Mouse (Mus musculus) CH12.LX (cell line): ENCODE data around the gene Upf1.

ENCODE experiments used
- CTCF ChIP-seq, 2 experiments: IDR thresholded peaks in 1 of 2; conservative IDR thresholded peaks in 1 of 2; 2 replicates each; pipeline ENCODE4 v1.5.1; 2011 to 2012; ENCODE audit warnings: low read depth in 2 of 2, low read length in 2 of 2, improper control_type of control experiment in 1 of 2, inconsistent platforms in 1 of 2, mild to moderate bottlenecking in 1 of 2, moderate library complexity in 1 of 2
- GABPA ChIP-seq: IDR thresholded peaks from 2 replicates; pipeline ENCODE4 v1.6.1; 2012; ENCODE audit warnings: low read depth, low read length, improper control_type of control experiment, inconsistent platforms; ENCODE audit not compliant: insufficient replicate concordance
- MAX ChIP-seq: IDR thresholded peaks from 2 replicates; pipeline ENCODE4 v1.6.1; 2011; ENCODE audit warnings: low read length, improper control_type of control experiment
- MAZ ChIP-seq: IDR thresholded peaks from 2 replicates; pipeline ENCODE4 v1.6.1; 2012; ENCODE audit warnings: low read depth, mild to moderate bottlenecking, inconsistent platforms, low read length, improper control_type of control experiment, moderate library complexity
- MEF2A ChIP-seq: IDR thresholded peaks from 2 replicates; pipeline ENCODE4 v1.6.1; 2014; ENCODE audit warnings: low read depth, mild to moderate bottlenecking, inconsistent platforms, low read length, improper control_type of control experiment, borderline replicate concordance
- POLR2A ChIP-seq: IDR thresholded peaks from 2 replicates; pipeline ENCODE4 v1.6.1; 2011; ENCODE audit warnings: low read depth, mild to moderate bottlenecking, improper control_type of control experiment, low read length
- POLR2AphosphoS2 ChIP-seq: IDR thresholded peaks from 2 replicates; pipeline ENCODE4 v1.6.1; 2011; ENCODE audit warnings: low read depth, low read length, improper control_type of control experiment
- RAD21 ChIP-seq: IDR thresholded peaks from 2 replicates; pipeline ENCODE4 v1.6.1; 2011; ENCODE audit warnings: low read depth, mild to moderate bottlenecking, low read length, improper control_type of control experiment, moderate library complexity
- TCF12 ChIP-seq: IDR thresholded peaks from 2 replicates; pipeline ENCODE4 v1.6.1; 2014; ENCODE audit warnings: low read depth, mild to moderate bottlenecking, inconsistent platforms, low read length, improper control_type of control experiment
- UBTF ChIP-seq: IDR thresholded peaks from 2 replicates; pipeline ENCODE4 v1.6.1; 2012; ENCODE audit warnings: low read depth, mild to moderate bottlenecking, inconsistent platforms, low read length, improper control_type of control experiment, moderate library complexity
- USF2 ChIP-seq: conservative IDR thresholded peaks from 2 replicates; pipeline ENCODE4 v1.6.1; 2011; ENCODE audit warnings: low read depth, low read length, improper control_type of control experiment
- ZC3H11A ChIP-seq: IDR thresholded peaks from 2 replicates; pipeline ENCODE4 v1.6.1; 2012; ENCODE audit warnings: low read depth, mild to moderate bottlenecking, inconsistent platforms, low read length, improper control_type of control experiment

- TF ChIP-seq UBTF (no peak), POLR2A (no peak), CTCF (conservative IDR thresholded peaks at IDR 0.05 in 1 of 2, IDR thresholded peaks at IDR 0.05 in 1 of 2; ENCODE audit: low read depth in 2 of 2, low read length in 2 of 2) (no peak), GABPA (no peak), MAZ (no peak), MEF2A (no peak), USF2 (no peak), POLR2AphosphoS2 (no peak), TCF12 (no peak), RAD21 (no peak), MAX (no peak), ZC3H11A (no peak)
Observed at GRCm38 (mm10) chr8:70340659-70341058, 12.4 kb downstream of the Upf1 start.
